Mouse (Mus musculus): ENCODE data around the gene Ddx17.

DNA sequence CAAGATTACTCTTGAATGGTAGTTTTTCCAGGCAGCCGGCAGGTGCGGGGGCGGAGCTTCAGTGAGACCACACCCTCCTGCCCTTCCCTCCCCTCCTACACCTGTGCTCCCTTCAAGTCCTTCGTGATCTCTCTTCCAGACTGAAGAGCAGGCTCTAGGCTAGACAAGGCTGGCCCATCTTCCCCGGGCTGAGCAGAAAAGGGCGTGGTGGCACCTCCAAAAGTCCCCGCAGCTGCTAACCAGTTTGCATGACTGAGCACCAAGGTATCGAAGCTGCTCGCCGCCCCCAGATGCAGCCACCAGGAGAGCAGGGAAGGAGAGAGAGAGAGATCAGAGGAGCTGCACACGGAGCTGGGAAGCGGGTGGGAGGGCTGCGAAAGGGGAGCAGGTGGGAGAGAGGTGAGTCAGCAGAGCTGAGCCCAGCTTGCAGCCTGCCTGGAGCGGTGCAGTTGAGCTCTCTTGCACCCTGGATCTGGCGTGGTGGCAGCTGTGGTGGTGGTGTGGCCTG is 65.3 kb downstream of the Ddx17 start:
- TF ChIP-seq CTCF (IDR thresholded peaks at IDR 0.05; ENCODE audit: borderline replicate concordance, control insufficient read depth, extremely low read depth, insufficient read depth, low read length, poor library complexity): no peak
- no peak for TF ChIP-seq POLR2A (IDR thresholded peaks at IDR 0.05; ENCODE audit: control insufficient read depth, extremely low read depth, insufficient read depth, low read length, poor library complexity)

Measured in thymus, adult 2 months (tissue).